Mouse (Mus musculus): Measurements from ENCODE around the gene Kbtbd7.

Kbtbd7 gene

GRCm38 (mm10) chr14:79425979-79426729, at the start of gene Kbtbd7:
Gene Kbtbd7, plus strand, starts transcription at chr14:79426511.
- peak; percentile 96 for DNase-seq

GRCm38 (mm10) chr14:79377041-79377440, 49.3 kb upstream of the Kbtbd7 start:
- DNase-seq = no peak

GRCm38 (mm10) chr14:79383120-79383519, 43.2 kb upstream of the Kbtbd7 start:
- no peak for DNase-seq

- DNase-seq = no peak
These were observed 38.0 kb upstream of the Kbtbd7 start for GRCm38 (mm10) chr14:79388304-79388703.

- DNase-seq = peak; percentile 59
These were observed 36.7 kb upstream of the Kbtbd7 start for GRCm38 (mm10) chr14:79389438-79390264.

GRCm38 (mm10) chr14:79390265-79390926, 35.9 kb upstream of the Kbtbd7 start, which contains the start of gene Naa16:
Gene Naa16, minus strand, starts transcription at chr14:79390778.
- DNase-seq = peak; percentile 95

- no peak for DNase-seq
These were observed 33.0 kb upstream of the Kbtbd7 start for GRCm38 (mm10) chr14:79393289-79393688.

- DNase-seq = peak; percentile 49
These were observed 31.7 kb upstream of the Kbtbd7 start for GRCm38 (mm10) chr14:79394564-79394963.

- peak; percentile 75 for DNase-seq
These were observed 28.8 kb upstream of the Kbtbd7 start, which contains the start of gene Mtrf1 for GRCm38 (mm10) chr14:79397321-79398122. Gene Mtrf1, plus strand, starts transcription at chr14:79397772.

- DNase-seq = no peak
These were observed 18.7 kb upstream of the Kbtbd7 start for GRCm38 (mm10) chr14:79407641-79408040.

GRCm38 (mm10) chr14:79409278-79409830, 17.0 kb upstream of the Kbtbd7 start:
- DNase-seq = no peak

- DNase-seq = no peak
These were observed 15.6 kb upstream of the Kbtbd7 start for GRCm38 (mm10) chr14:79410662-79411061.

- DNase-seq = no peak
These were observed 13.2 kb upstream of the Kbtbd7 start for GRCm38 (mm10) chr14:79413121-79413520.

GRCm38 (mm10) chr14:79420083-79420685, 6.1 kb upstream of the Kbtbd7 start:
- DNase-seq = no peak

- DNase-seq = peak; percentile 17
These were observed 537 bp downstream of the Kbtbd7 start for GRCm38 (mm10) chr14:79426730-79427365.

- no peak for DNase-seq
These were observed 7.8 kb downstream of the Kbtbd7 start for GRCm38 (mm10) chr14:79434068-79434467.

GRCm38 (mm10) chr14:79440655-79441054, 14.3 kb downstream of the Kbtbd7 start:
- DNase-seq = no peak

GRCm38 (mm10) chr14:79441441-79441840, 15.1 kb downstream of the Kbtbd7 start:
- DNase-seq = no peak

GRCm38 (mm10) chr14:79444601-79445000, 18.3 kb downstream of the Kbtbd7 start:
- no peak for DNase-seq

GRCm38 (mm10) chr14:79445055-79445620, 18.8 kb downstream of the Kbtbd7 start:
- DNase-seq = no peak
